Mouse (Mus musculus): ENCODE data around the gene Hoxb5. TPM values are rescaled to one million over a fixed set of nuclear protein-coding genes. Genes with fewer than 3 reads are reported as not detected.
A peak's percentile ranks its signal among the peaks of the same experiment; 100 is the strongest.

The Hoxb5 gene
- polyA plus RNA-seq, 1 experiment from 2014 or later: 5.5 TPM

DNA sequence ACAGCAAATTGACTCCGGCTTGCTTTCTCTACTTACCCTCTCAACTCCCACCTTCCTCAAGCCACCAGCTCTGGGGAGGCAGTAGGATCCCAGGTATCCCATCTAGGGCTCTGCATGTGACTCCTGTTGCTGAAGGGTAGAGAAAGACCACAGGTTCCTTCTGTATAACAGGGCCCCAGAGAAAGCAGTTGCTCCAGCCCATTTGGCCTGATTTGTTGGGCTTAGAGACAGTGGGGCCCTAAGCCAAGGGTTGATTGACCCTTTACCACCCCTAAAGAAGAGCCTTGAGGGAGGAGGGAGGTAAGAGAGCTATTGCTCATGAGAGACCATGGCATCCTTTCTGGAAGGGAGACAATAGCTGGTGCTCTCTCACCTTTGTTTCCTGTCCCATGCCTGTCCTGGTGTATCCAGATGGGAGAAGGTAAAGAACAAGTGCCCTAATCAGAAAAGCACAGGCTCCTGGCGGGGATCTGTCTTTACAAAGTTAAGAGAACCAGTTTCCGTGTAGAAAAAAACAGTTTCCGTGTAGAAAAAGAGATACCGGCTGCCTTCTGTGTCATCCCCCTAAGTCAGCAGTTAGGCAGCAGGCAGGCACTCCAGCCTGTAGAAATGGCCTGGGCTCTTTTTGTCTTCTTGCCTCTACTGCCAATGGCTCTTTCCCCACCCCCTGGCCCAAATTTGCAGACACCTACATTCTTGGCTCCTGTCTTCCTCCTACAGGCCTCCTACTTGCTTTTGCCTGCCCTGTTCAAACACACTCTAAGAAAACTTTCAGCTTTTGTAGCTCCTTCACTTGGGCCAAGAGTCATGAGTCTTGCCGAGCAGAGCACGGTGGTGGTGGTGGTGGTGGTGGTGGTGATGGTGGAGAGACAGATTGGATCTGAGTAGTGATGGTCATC, 36.1 kb downstream of the Hoxb5 start:
- H3K9me3 ChIP-seq (replicated peaks): no peaks in the 10 kb centered on the region
- peaks cover 98% of the 10 kb centered on the region for H3K4me1 ChIP-seq
- peak; percentile 49 for DNase-seq (ENCODE audit: low spot score)
- H3K27me3 ChIP-seq (ENCODE audit: low read depth, poor library complexity, severe bottlenecking): peaks cover 100% of the 10 kb centered on the region
- peaks cover 2% of the 10 kb centered on the region; the same call in 1 of the 2 replicates for H3K36me3 ChIP-seq
- H3K4me3 ChIP-seq: 0 out of 2 replicates have a peak overlapping the region, but pooled peaks have one; percentile 54
- 22% methylated on average over 7 of the region's 7 CpGs for WGBS
- H3K27ac ChIP-seq: peak overlapping the region; percentile 53; the same call in 1 of the 2 replicates

DNA sequence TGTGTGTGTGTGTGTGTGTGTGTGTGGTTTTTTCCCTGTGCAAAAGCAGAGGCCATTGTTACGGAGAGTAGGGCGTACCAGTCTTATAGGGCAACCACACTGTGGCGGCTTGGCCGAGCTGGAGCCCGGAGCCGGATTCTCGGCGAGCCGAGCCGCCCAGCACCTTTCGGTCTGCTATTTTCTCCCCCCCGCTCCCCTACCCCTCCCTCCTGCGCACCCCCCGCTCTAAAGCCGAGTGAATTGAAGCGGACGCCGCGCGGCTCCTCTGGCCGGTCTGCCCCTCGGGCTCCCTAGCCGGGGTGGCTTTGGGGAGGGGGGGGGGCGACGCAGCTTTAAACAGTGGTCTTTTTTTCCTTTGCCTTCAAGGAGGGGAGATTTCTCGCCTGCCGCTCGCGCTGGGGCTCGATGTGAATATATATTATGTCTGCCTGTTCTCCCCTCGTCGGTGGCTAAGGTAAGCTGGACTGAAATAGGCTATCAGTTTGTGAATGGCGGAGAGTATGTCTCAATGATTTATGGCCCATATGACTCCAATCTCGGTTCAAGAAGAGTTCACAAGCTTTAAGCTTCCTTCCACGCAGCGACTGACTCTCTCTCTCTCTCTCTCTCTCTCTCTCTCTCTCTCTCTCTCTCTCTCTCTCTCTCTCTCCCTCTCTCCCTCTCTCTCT, 37.7 kb downstream of the Hoxb5 start:
- peaks cover 100% of the 10 kb centered on the region for H3K27me3 ChIP-seq (ENCODE audit: low read depth, poor library complexity, severe bottlenecking)
- H3K4me1 ChIP-seq: peaks cover 98% of the 10 kb centered on the region
- peak; percentile 78 for DNase-seq (ENCODE audit: low spot score)
- peak overlapping the region; percentile 54 for H3K4me3 ChIP-seq
- peaks cover 11% of the 10 kb centered on the region; the same call in 1 of the 2 replicates for H3K36me3 ChIP-seq
- WGBS: under 1% methylated on average over 36 of the region's 36 CpGs
- H3K27ac ChIP-seq: peak overlapping the region; percentile 88
- no peaks in the 10 kb centered on the region for H3K9me3 ChIP-seq (replicated peaks)

DNA sequence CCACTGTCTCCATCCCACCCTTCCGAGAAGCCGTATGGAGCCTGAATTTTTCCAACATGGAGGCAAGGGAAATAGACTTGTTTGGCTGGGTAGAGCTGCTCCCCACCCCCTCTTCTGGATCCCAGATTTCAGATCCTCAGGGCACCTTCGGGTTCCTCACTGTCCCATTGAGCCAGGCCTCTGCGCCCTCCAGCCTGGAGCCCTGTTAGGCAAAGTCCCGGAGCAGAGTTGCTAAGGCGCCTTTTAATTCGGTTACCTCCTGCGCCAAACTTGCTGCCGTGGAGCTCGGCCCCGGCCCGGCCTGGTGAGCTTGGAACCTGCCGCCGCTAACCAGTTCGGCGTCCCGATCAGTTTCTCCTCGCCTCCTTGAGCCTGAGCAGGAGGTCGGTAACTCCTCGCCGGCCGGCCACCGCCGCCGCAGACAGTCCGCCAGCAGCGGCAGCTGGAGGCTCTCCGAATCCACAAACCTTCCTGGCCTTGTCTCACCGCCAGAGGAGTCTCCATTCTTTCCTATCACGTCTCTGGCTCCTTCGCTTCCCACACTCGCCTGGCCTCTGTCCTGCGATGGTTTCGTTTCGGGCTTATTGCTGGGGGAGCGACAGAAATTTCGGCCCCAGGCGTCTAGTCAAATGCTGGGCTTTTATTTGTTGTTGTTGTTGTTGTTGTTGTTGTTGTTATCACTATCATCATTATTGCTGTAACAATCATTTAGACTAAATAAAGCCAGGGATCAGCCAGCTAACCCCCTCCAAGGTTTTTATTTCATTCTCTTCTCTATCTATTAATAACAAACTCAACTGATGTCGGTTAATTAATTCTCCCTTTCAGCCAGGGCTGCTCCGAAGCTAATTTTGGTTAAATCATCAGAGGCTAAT, 38.8 kb downstream of the Hoxb5 start:
- no peaks in the 10 kb centered on the region for H3K9me3 ChIP-seq (replicated peaks)
- H3K36me3 ChIP-seq: peaks cover 15% of the 10 kb centered on the region; the same call in 1 of the 2 replicates
- DNase-seq (ENCODE audit: low spot score): peak; percentile 74
- H3K4me3 ChIP-seq: peak overlapping the region; percentile 54
- WGBS: 1% methylated on average over 40 of the region's 40 CpGs
- H3K27ac ChIP-seq: peak overlapping the region; percentile 88
- peaks cover 94% of the 10 kb centered on the region for H3K4me1 ChIP-seq
- peaks cover 100% of the 10 kb centered on the region for H3K27me3 ChIP-seq (ENCODE audit: low read depth, poor library complexity, severe bottlenecking)

DNA sequence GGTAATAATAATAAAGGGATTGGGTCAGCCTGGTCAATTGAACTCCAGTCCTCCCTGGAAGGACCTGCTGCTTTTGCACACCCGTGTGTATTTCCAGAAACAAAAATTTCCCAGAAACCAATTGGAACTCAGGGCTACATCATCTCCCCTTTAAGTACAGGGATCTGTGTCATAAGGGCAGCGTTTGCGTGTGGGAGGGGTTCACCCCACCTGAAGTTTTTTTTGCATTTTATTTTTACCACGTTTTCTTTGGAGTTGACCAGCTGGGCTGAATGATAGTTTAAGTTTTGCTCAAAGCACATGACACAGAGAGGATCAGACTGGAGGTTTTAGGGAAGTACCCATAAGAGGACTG, 39.4 kb downstream of the Hoxb5 start:
- H3K4me1 ChIP-seq: peaks cover 88% of the 10 kb centered on the region
- H3K9me3 ChIP-seq (replicated peaks): no peaks in the 10 kb centered on the region
- H3K27me3 ChIP-seq (ENCODE audit: low read depth, poor library complexity, severe bottlenecking): peaks cover 97% of the 10 kb centered on the region
- 0 out of 2 replicates have a peak overlapping the region, but pooled peaks have one; percentile 88 for H3K27ac ChIP-seq
- 6% methylated on average over 4 of the region's 4 CpGs for WGBS
- DNase-seq (ENCODE audit: low spot score): no peak
- no peak overlapping the region for H3K4me3 ChIP-seq
- H3K36me3 ChIP-seq: peaks cover 15% of the 10 kb centered on the region; the same call in 1 of the 2 replicates

DNA sequence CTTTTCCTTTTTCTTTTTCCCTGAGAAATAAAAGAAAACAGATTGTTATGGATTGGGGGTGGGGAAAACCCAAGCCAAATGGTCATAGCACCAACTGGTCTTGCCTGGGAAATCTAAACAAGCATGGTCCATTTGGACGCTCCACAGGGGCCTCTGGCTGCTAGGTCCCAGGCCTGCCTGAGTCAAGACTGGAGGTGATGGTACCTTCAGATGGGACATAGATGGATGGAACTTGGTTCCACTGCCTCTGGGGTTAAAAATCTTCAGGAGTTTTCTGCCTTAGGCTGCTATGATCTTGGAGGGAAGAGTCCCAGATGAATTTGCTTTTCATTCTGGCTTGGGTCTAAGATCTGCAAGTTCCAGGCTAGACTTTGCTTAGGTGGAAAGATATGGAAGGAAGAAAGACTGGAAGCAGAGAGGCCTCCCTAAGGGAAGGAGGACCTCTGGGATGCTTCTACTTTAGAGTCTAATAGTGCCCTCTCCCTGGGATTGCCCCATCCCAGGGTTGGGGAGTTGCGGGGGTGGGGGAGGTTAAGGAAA, 40.1 kb downstream of the Hoxb5 start:
- H3K9me3 ChIP-seq (replicated peaks): no peaks in the 10 kb centered on the region
- H3K4me3 ChIP-seq: peak overlapping the region; percentile 4; the same call in 1 of the 2 replicates
- H3K36me3 ChIP-seq: peaks cover 15% of the 10 kb centered on the region; the same call in 1 of the 2 replicates
- peaks cover 88% of the 10 kb centered on the region for H3K4me1 ChIP-seq
- 18% methylated on average over 2 of the region's 2 CpGs for WGBS
- peaks cover 97% of the 10 kb centered on the region for H3K27me3 ChIP-seq (ENCODE audit: low read depth, poor library complexity, severe bottlenecking)
- peak; percentile 35 for DNase-seq (ENCODE audit: low spot score)
- H3K27ac ChIP-seq: peak overlapping the region; percentile 42; the same call in 1 of the 2 replicates

DNA sequence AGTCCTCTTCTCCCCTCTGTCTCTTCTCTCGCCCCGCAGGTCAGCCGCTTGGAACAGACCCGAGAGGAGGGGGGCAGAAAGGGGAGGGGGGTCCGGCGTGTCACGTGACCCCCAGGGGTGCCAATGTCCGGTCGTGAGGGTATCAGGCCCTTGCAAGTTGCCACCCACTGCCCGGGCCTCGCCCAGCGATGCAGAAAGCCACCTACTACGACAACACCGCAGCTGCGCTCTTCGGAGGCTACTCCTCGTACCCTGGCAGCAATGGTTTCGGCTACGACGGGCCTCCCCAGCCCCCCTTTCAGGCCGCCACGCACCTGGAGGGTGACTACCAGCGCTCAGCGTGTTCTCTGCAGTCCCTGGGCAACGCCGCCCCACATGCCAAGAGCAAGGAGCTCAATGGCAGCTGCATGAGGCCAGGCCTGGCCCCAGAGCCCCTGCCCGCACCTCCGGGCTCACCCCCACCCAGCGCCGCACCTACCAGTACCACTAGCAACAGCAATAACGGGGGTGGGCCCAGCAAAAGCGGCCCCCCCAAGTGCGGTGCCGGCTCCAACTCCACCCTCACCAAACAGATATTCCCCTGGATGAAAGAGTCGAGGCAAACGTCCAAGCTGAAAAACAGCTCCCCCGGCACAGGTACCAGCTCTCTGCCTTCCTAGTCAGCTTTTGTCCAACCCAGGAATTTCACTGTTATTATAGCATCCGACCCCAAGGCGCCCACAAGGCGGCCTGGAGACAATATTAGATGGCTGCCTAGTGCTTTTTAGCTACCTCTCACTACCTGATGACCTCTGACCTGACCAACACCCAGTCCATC, 41.1 kb downstream of the Hoxb5 start:
- peak; percentile 72 for DNase-seq (ENCODE audit: low spot score)
- H3K4me3 ChIP-seq: peak overlapping the region; percentile 55

DNA sequence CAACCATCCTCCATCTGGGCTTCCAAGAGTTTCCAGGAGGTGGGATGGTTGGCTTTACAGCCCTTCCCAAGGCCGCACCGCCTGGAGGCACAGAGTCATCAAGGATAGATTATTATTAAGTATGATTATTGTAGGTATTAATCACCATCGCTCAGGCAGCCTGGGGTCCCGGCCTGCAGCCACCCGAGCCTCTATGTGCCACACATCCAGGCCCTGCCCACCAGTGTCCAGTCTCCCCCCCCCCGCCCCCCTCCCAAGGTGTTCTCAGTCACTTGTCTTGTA, 41.7 kb downstream of the Hoxb5 start:
- peak overlapping the region; percentile 80 for H3K27ac ChIP-seq
- DNase-seq (ENCODE audit: low spot score): no peak
- WGBS: 9% methylated on average over 6 of the region's 6 CpGs

More for the DNA sequence above, 41.1 kb downstream of the Hoxb5 start:
- Histone ChIP-seq H3K27me3 (ENCODE audit: low read depth, poor library complexity, severe bottlenecking) (peaks cover 97% of the 10 kb centered on the region), H3K36me3 (peaks cover 15% of the 10 kb centered on the region; the same call in 1 of the 2 replicates), H3K9me3 (replicated peaks) (no peaks in the 10 kb centered on the region), H3K27ac (peak overlapping the region; percentile 80), H3K4me1 (peaks cover 89% of the 10 kb centered on the region)
- 3% methylated on average over 40 of the region's 40 CpGs for WGBS

DNA sequence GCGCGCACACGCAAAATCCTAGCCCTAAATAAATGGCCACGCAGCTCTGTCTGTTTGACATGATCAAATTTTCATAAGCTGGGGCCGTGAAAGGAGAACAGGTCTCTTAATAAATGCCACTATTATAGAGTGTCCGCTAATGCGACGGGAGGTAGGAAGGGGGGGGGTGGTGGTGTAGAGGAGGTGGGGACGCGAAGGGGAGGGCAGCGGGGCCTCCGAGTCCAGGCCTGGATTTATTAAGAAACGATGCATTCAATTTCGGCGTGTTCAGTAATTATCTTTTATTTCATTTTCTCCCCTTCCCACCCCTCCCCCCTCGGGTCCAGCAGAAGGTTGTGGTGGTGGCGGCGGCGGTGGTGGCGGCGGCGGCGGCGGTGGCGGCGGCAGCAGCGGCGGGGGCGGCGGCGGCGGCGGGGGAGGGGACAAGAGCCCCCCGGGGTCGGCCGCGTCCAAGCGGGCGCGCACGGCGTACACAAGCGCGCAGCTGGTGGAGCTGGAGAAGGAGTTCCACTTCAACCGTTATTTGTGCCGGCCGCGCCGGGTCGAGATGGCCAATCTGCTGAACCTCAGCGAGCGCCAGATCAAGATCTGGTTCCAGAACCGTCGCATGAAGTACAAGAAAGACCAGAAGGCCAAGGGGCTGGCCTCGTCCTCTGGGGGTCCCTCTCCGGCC, 42.2 kb downstream of the Hoxb5 start:
- Histone ChIP-seq H3K36me3 (peaks cover 15% of the 10 kb centered on the region; the same call in 1 of the 2 replicates), H3K9me3 (replicated peaks) (no peaks in the 10 kb centered on the region), H3K4me1 (peaks cover 89% of the 10 kb centered on the region), H3K27me3 (ENCODE audit: low read depth, poor library complexity, severe bottlenecking) (peaks cover 96% of the 10 kb centered on the region), H3K4me3 (peak overlapping the region; percentile 55), H3K27ac (peak overlapping the region; percentile 80)
- WGBS: 1% methylated on average over 37 of the region's 56 CpGs
- DNase-seq (ENCODE audit: low spot score): peak; percentile 72

More for the DNA sequence above, 41.7 kb downstream of the Hoxb5 start:
- H3K27me3 ChIP-seq (ENCODE audit: low read depth, poor library complexity, severe bottlenecking): peaks cover 97% of the 10 kb centered on the region
- H3K4me1 ChIP-seq: peaks cover 89% of the 10 kb centered on the region
- no peaks in the 10 kb centered on the region for H3K9me3 ChIP-seq (replicated peaks)
- peaks cover 15% of the 10 kb centered on the region; the same call in 1 of the 2 replicates for H3K36me3 ChIP-seq
- peak overlapping the region; percentile 55 for H3K4me3 ChIP-seq

DNA sequence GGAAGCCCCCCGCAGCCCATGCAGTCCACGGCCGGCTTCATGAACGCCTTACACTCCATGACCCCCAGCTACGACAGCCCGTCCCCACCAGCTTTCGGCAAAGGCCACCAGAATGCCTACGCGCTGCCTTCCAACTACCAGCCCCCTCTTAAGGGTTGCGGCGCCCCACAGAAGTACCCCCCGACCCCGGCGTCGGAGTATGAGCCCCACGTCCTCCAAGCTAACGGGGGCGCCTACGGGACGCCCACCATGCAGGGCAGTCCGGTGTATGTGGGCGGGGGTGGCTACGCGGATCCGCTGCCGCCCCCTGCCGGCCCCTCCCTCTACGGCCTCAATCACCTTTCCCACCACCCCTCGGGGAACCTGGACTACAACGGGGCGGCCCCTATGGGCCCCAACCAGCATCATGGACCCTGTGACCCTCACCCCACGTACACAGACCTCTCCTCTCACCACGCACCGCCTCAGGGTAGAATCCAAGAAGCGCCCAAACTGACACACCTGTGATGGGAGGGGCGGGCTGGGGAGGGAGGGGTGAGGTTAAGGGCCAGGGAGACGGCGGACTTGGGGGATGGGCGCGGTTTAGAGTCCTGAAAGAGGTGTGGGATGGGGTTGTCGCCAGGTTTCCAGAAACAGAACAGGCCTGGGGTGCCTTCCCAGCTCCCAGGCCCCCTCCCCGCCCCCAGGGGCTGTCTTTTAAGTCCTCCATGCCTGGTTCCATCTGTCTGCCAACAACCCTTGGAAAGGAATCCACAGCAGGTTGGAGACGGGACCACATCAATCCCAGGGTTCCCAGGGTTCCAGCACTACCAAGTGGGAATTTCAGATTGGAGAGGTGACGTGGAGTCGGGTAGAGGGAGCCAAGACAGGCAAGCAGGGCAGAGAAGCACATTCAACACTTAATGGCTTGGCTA, 43.0 kb downstream of the Hoxb5 start:
- H3K4me3 ChIP-seq: peak overlapping the region; percentile 55
- H3K27me3 ChIP-seq (ENCODE audit: low read depth, poor library complexity, severe bottlenecking): peaks cover 96% of the 10 kb centered on the region
- peak overlapping the region; percentile 80 for H3K27ac ChIP-seq
- H3K36me3 ChIP-seq: peaks cover 15% of the 10 kb centered on the region; the same call in 1 of the 2 replicates
- peaks cover 89% of the 10 kb centered on the region for H3K4me1 ChIP-seq
- peak; percentile 75 for DNase-seq (ENCODE audit: low spot score)
- WGBS: 4% methylated on average over 45 of the region's 45 CpGs
- H3K9me3 ChIP-seq (replicated peaks): no peaks in the 10 kb centered on the region

DNA sequence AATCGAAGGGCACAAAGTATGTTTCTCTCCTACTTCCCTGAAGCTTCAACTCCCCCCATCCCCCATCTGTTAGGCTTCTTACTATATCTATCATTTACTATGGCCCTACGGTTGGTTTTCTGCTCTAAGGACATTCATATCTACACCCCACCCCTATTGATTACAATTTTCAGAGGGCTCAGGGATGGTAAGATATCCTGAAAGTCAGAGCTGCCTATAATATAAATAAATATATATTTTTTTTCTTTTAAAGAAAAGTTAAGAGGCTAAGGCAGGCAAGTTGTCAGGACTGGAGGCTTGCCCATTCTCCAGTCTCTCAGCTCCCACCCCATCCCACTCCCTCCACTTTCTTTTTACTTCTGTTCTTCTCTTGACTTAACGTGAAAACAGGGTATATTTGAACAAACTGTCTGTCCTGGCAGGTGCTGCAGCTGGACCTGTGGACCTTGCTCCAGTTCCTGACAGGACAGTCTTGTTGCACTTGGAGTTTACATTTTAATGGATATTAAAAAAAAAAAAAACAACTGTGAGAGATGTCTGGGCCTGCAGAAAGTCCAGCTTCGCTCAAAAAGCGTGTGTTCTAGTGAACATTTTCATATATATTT, 43.9 kb downstream of the Hoxb5 start:
- peak; percentile 34 for DNase-seq (ENCODE audit: low spot score)

More for the DNA sequence above, 43.9 kb downstream of the Hoxb5 start:
- H3K9me3 ChIP-seq (replicated peaks): no peaks in the 10 kb centered on the region
- WGBS: 32% methylated on average over 5 of the region's 5 CpGs
- no peak overlapping the region for H3K4me3 ChIP-seq
- peaks cover 89% of the 10 kb centered on the region for H3K4me1 ChIP-seq
- H3K27me3 ChIP-seq (ENCODE audit: low read depth, poor library complexity, severe bottlenecking): peaks cover 96% of the 10 kb centered on the region
- peaks cover 15% of the 10 kb centered on the region; the same call in 1 of the 2 replicates for H3K36me3 ChIP-seq
- H3K27ac ChIP-seq: no peak overlapping the region

All from limb, embryonic 10.5 days (tissue).